Mouse (Mus musculus) c-Kit-positive CD71-positive TER-119-positive erythroid progenitor cells, embryonic 14.5 days (primary cell): ENCODE measurements around the gene Gm43064.

Source experiments
- DNase-seq: peaks from one replicate; pipeline ENCODE4 v3.0.0-alpha.2; 2013; ENCODE audit warnings: low spot score

The Gm43064 gene

GRCm38 (mm10) chr3:103857036-103857805 is 47.8 kb downstream of the Gm43064 start:
- DNase-seq = no peak

- no peak for DNase-seq
These were observed 48.7 kb downstream of the Gm43064 start for GRCm38 (mm10) chr3:103857977-103858563.

DNA sequence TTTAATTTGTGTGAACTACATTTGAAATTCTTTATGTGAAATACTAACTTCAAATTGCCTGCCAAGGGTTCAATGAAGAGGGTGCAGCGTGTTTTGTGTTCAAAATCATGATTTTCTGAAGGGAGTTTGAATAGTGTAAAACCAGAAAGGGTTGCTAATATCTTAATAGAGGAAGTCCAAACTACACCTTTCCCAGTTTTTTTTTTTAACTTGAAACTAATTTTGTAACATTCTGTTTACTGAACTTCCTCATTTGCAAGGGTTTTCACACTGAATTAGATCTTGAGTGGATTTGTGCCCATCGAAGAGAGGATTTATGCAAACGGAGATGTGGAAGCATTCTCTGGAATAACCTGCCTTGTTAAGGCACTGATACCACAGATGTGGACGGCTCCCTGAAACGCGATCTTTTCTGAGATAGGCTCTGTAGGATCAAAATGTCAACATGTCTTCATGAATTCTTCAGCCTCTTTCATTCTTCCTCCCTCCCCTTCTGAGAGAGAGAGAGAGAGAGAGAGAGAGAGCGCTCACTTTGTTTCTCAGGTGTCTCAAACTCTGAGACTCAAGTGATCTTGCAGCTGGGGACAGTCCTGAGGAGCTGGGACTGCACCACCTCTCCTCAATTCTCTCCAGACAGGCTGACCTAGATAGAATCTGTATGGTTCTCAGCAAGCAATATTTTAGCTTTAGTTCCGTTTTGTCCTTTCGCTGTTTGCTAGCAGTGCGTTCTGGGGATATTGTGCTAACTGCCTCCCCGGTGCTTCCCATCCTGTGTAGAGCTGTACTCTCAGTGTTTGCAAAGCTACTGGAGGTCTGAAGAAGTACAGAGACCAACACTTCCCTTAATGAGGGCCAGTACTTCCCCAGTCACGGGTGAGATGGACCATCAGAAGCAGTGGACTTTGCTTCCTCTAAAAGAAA is 49.8 kb downstream of the Gm43064 start, which contains the start of gene Ptpn22:
Gene Ptpn22, plus strand, starts transcription at position 915 of the 921 bp plus-strand sequence.
- DNase-seq = no peak

DNA sequence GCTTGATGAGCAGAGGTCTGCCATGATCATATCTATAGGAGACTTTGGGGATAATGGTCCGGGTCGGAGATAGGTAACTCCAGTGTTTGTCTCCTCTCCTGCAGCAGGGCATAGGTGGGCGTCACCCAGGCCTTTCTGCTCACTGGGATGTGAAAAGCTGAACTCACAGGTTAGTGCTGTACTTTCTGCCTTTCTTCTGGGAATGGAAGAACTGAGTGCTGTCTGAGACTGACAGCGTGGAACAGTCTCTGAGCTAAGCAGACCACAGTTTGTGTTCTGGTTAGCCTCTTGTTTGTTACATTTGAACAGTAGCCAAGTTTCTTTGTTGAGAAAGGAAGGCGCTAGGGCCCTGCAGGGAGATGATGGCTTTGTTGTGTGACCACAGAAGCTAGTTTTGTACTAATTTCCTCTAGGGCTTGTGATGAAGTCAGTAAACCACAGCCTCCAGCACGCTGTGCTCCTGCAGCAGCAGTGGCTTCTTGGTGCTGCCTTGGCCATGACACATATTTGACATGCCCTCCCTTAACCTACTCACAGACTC is 50.5 kb downstream of the Gm43064 start:
- no peak for DNase-seq

DNA sequence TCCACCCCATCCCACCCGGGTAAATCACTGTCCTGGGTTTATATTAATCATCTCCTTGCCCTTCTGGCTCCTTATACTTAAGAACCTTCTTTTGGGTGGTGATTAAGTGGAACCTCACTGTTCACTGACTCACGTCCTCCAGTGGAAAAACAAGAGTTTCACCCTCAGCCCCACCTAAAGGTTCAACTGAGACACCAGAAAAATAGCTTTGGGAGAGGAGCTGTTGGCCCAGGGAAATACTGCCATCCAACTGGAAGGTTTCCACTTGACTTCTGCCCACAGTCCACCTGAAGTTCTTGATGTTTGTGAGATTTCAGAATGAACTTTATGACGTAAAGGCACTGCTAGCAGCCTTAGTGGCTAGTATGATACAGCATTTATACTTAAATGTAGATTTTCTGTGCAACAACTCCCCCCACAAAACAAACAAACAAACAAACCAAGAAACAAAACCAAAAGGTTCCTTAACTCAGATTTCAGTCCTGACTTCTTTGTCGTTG is 53.4 kb downstream of the Gm43064 start:
- no peak for DNase-seq

- DNase-seq = no peak
These were observed 54.8 kb downstream of the Gm43064 start for GRCm38 (mm10) chr3:103864200-103864599.

DNA sequence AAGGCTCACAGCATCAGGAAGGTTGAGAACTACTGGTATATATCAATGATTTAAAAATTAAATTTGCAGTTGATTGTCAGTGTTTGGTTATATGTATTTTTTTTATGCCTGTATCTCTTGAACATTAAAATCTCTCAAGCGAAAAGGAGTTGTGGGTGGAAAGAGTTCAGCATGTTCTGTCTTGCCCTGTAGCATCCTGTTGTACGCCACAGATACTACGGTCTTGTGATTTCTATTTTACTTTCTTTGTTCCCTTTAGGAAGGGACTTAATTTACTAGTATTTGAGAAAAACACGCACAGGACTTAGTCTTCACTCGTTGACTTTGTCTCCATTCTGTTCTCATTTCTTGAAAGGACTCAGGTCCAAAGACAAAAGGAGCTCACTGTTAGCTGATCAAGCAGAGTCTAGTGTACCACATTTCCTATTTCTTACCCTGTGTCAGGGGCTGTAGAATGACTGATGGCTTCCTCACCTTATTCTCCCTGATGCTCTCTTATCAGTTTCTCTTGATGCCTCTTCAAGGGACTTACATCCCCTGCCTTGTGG is 58.1 kb downstream of the Gm43064 start:
- DNase-seq = no peak

- no peak for DNase-seq
These were observed 58.6 kb downstream of the Gm43064 start for GRCm38 (mm10) chr3:103868008-103868407.

GRCm38 (mm10) chr3:103872663-103873098 is 63.3 kb downstream of the Gm43064 start:
- DNase-seq = no peak

GRCm38 (mm10) chr3:103874329-103874728 is 65.0 kb downstream of the Gm43064 start:
- DNase-seq = no peak

DNA sequence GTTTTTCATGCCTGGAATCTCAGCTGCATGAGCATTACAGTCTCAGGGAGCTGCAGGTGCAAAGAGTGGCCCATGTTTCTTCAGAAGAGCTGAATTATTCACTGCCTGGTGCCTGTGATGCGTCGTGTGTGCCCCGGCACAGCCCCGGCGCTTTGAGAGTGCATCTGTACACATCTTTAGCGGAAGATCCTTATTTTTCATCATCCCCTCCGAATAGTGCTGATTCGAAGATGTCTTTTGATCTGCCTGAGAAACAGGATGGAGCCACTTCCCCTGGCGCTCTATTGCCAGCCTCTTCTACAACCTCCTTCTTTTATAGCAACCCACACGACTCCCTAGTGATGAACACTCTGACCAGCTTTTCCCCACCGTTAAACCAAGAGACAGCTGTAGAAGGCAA is 76.6 kb downstream of the Gm43064 start:
- DNase-seq = no peak

- DNase-seq = peak; percentile 57
These were observed 78.2 kb downstream of the Gm43064 start for GRCm38 (mm10) chr3:103887581-103887980.
